Mouse (Mus musculus) brain, embryonic 14.5 days (tissue): Measurements from ENCODE around the gene Fuca2.

Experiments used
- CTCF ChIP-seq: fragments of 200-500 bp; IDR thresholded peaks from 2 replicates; pipeline ENCODE4 v1.5.1; 2012; ENCODE audit warnings: inconsistent platforms, mild to moderate bottlenecking, moderate library complexity, borderline replicate concordance; ENCODE audit not compliant: insufficient read depth, insufficient read length; ENCODE audit errors: extremely low read depth
- POLR2A ChIP-seq: fragments of 200-500 bp; IDR thresholded peaks from 2 replicates; pipeline ENCODE4 v1.6.1; 2012; ENCODE audit warnings: mild to moderate bottlenecking, inconsistent platforms, borderline replicate concordance; ENCODE audit not compliant: poor library complexity, insufficient read depth, insufficient read length, severe bottlenecking; ENCODE audit errors: extremely low read depth

- no peak for TF ChIP-seq CTCF
- no peak for TF ChIP-seq POLR2A
Measured at GRCm38 (mm10) chr10:13475121-13475520, 24.2 kb upstream of the Fuca2 start.
